ENCODE assay signal across 8 mouse cellular contexts in genomic region chr4:117493161-117493568, GRCm38 (mm10). TPM values are rescaled to one million over a fixed set of nuclear protein-coding genes. Genes with fewer than 3 reads are reported as not detected.
DNase-seq lines count a peak whose midpoint lies in the region; ATAC-seq and TF ChIP-seq lines count a peak whose summit lies in the region.

No protein-coding gene starts in this region.

- no peak for TF ChIP-seq POLR2A in kidney, adult 2 months (IDR thresholded peaks at IDR 0.05; ENCODE audit: low read depth, low read length)

- H3K27ac ChIP-seq in kidney, adult 2 months (ENCODE audit: insufficient read depth, low read depth, low read length) = no peak overlapping the region
- H3K27ac ChIP-seq in forebrain, embryonic 10.5 days = no peak overlapping the region
- no peak overlapping the region for H3K27ac ChIP-seq in intestine, embryonic 14.5 days (ENCODE audit: low read depth)

- WGBS in kidney, adult 2 months = 11% methylated on average over 17 of the region's 17 CpGs
- 4% methylated on average over 17 of the region's 17 CpGs for WGBS in forebrain, embryonic 10.5 days
- 5% methylated on average over 17 of the region's 17 CpGs for WGBS in intestine, embryonic 14.5 days

- no peaks in the 10 kb centered on the region for H3K36me3 ChIP-seq in kidney, adult 2 months (ENCODE audit: control insufficient read depth, insufficient read depth, low read length)
- no peaks in the 10 kb centered on the region for H3K36me3 ChIP-seq in forebrain, embryonic 10.5 days (replicated peaks)
- H3K36me3 ChIP-seq in intestine, embryonic 14.5 days (ENCODE audit: control insufficient read depth, insufficient read depth, low read length) = no peaks in the 10 kb centered on the region

- DNase-seq in kidney, adult 2 months = peak; percentile 29
- DNase-seq in kidney, adult 8-10 months = no peak
- peak; percentile 60 for DNase-seq in Muller cell, postnatal 12 days (ENCODE audit: inconsistent ontology term)
- peak; percentile 55 for DNase-seq in forebrain, embryonic 10.5 days (ENCODE audit: extremely low spot score, low spot score)
- DNase-seq in intestine, embryonic 14.5 days (ENCODE audit: low spot score) = peak; percentile 84
- DNase-seq in thymus, postnatal 4 days = peak; percentile 48
- DNase-seq in urinary bladder, postnatal 10 days (ENCODE audit: low spot score) = no peak

- H3K9me3 ChIP-seq in forebrain, embryonic 10.5 days = no peaks in the 10 kb centered on the region
- H3K9me3 ChIP-seq in intestine, embryonic 14.5 days (ENCODE audit: control insufficient read depth, low read length) = no peaks in the 10 kb centered on the region

- H3K4me2 ChIP-seq in intestine, embryonic 14.5 days (ENCODE audit: low read length) = no peak overlapping the region

- TF ChIP-seq CTCF in kidney, adult 2 months (conservative IDR thresholded peaks at IDR 0.05; ENCODE audit: insufficient read depth, insufficient read length, low read depth, low read length) = no peak

- no peak for ATAC-seq in intestine, embryonic 14.5 days (replicated peaks; ENCODE audit: low FRiP score, low TSS enrichment, low read depth)
- ATAC-seq in megakaryocyte progenitor cell, adult 5-6 weeks (replicated peaks; ENCODE audit: poor library complexity) = 0 out of 2 replicates have a peak, but pooled peaks have one; percentile 3

- no peak overlapping the region for H3K4me3 ChIP-seq in kidney, adult 2 months (ENCODE audit: insufficient read depth, low read depth, low read length)
- H3K4me3 ChIP-seq in forebrain, embryonic 10.5 days = peak overlapping the region; percentile 60; the same call in 1 of the 2 replicates
- peak overlapping the region; percentile 6; the same call in 1 of the 2 replicates for H3K4me3 ChIP-seq in intestine, embryonic 14.5 days (ENCODE audit: low read depth, low read length)

- H3K27me3 ChIP-seq in kidney, adult 2 months (replicated peaks; ENCODE audit: control insufficient read depth, insufficient read depth, low read length) = peaks cover 26% of the 10 kb centered on the region
- H3K27me3 ChIP-seq in forebrain, embryonic 10.5 days (ENCODE audit: poor library complexity, severe bottlenecking) = peaks cover 98% of the 10 kb centered on the region
- H3K27me3 ChIP-seq in intestine, embryonic 14.5 days (replicated peaks; ENCODE audit: control insufficient read depth, insufficient read depth, low read length) = peaks cover 92% of the 10 kb centered on the region

- no peak overlapping the region for H3K9ac ChIP-seq in intestine, embryonic 14.5 days (ENCODE audit: low read length)

- 0 out of 2 replicates have a peak, but pooled peaks cover 6% of the 10 kb centered on the region for H3K4me1 ChIP-seq in kidney, adult 2 months (ENCODE audit: control insufficient read depth, insufficient read depth, low read length)
- peaks cover 40% of the 10 kb centered on the region for H3K4me1 ChIP-seq in forebrain, embryonic 10.5 days
- peaks cover 12% of the 10 kb centered on the region for H3K4me1 ChIP-seq in intestine, embryonic 14.5 days (replicated peaks; ENCODE audit: control insufficient read depth, insufficient read depth, low read length)

RNA-seq across cellular contexts. Expression of gene Rnf220, which starts 3.7 kb away (rescaled TPM):
- polyA plus RNA-seq in kidney, adult 2 months (2012; rRNA removed) = 69.9 and 70.7 TPM in 2 replicates
- polyA plus RNA-seq in forebrain, embryonic 10.5 days (2016; fragmentation: Nextera tagmentation; extraction: Ambion mirVana) = 94.3 and 98.2 TPM in 2 replicates
- polyA plus RNA-seq in intestine, embryonic 14.5 days (2014; fragmentation: Nextera tagmentation; extraction: Ambion mirVana) = 58.7 and 65.1 TPM in 2 replicates
- 52.9 and 63.3 TPM in 2 replicates for total RNA-seq in megakaryocyte progenitor cell, adult 5-6 weeks (2015)
- total RNA-seq in megakaryocyte progenitor cell, adult 5-6 weeks (2017) = 83.9 and 96.5 TPM in 2 replicates

RNA-seq across cellular contexts. Expression of gene Eri3, which starts 57.0 kb away (rescaled TPM):
- 73.0 and 97.6 TPM in 2 replicates for polyA plus RNA-seq in kidney, adult 2 months (2012; rRNA removed)
- polyA plus RNA-seq in forebrain, embryonic 10.5 days (2016; fragmentation: Nextera tagmentation; extraction: Ambion mirVana) = 116 and 120 TPM in 2 replicates
- 131 and 141 TPM in 2 replicates for polyA plus RNA-seq in intestine, embryonic 14.5 days (2014; fragmentation: Nextera tagmentation; extraction: Ambion mirVana)
- total RNA-seq in megakaryocyte progenitor cell, adult 5-6 weeks (2015) = 60.4 and 75.6 TPM in 2 replicates
- total RNA-seq in megakaryocyte progenitor cell, adult 5-6 weeks (2017) = 26.9 and 36.0 TPM in 2 replicates

Comparison
In these comparisons a context has a peak if more than half of its experiments do, and no peak if none do; other contexts are left out.
1. DNase-seq: peak in kidney, adult 2 months (single experiment), Muller cell, postnatal 12 days (single experiment), forebrain, embryonic 10.5 days (single experiment), intestine, embryonic 14.5 days (single experiment) and thymus, postnatal 4 days (single experiment); none in kidney, adult 8-10 months (0 of 2) and urinary bladder, postnatal 10 days (single experiment).